Mouse (Mus musculus) embryonic facial prominence, embryonic 15.5 days (tissue): Measurements from ENCODE around the gene Hdhd5. TPM values are rescaled to one million over a fixed set of nuclear protein-coding genes. Genes with fewer than 3 reads are reported as not detected.

Experiments
- ATAC-seq: fragments of 200-750 bp; cut with Nextera tagmentation; 2 replicates; pipeline ENCODE4 v1.8.0; 2017; ENCODE audit warnings: low read depth, moderate TSS enrichment; ENCODE audit not compliant: insufficient number of reproducible peaks, low FRiP score, low TSS enrichment
- H3K27ac ChIP-seq: fragments of 300-500 bp; sonication (generic); replicated peaks from 2 replicates; pipeline ENCODE4 v1.5.1; 2015; ENCODE audit warnings: mild to moderate bottlenecking, inconsistent platforms
- H3K27me3 ChIP-seq: fragments of 300-500 bp; sonication (generic); 2 replicates; pipeline ENCODE4 v1.6.1; 2015; ENCODE audit warnings: inconsistent platforms
- H3K36me3 ChIP-seq: fragments of 300-500 bp; sonication (generic); 2 replicates; pipeline ENCODE4 v1.6.1; 2015; ENCODE audit warnings: mild to moderate bottlenecking, inconsistent platforms
- H3K4me1 ChIP-seq: fragments of 300-500 bp; sonication (generic); 2 replicates; pipeline ENCODE4 v1.6.1; 2015; ENCODE audit warnings: inconsistent platforms
- H3K4me2 ChIP-seq: fragments of 300-500 bp; sonication (generic); replicated peaks from 2 replicates; pipeline ENCODE4 v1.6.1; 2015; ENCODE audit warnings: mild to moderate bottlenecking, inconsistent platforms
- H3K4me3 ChIP-seq: fragments of 300-500 bp; sonication (generic); replicated peaks from 2 replicates; pipeline ENCODE4 v1.5.1; 2015; ENCODE audit warnings: mild to moderate bottlenecking, inconsistent platforms
- H3K9ac ChIP-seq: fragments of 300-500 bp; sonication (generic); 2 replicates; pipeline ENCODE4 v1.6.1; 2015; ENCODE audit warnings: inconsistent platforms
- H3K9me3 ChIP-seq: fragments of 300-500 bp; sonication (generic); replicated peaks from 2 replicates; pipeline ENCODE4 v1.6.1; 2016; ENCODE audit warnings: inconsistent platforms
- WGBS: fragments of 180-500 bp; shearing (Covaris S2); methylation state at CpG from one replicate; pipeline ENCODE4 v1.1.7; 2015; 5-methylcytosine and 5-hydroxymethylcytosine counted together
- polyA plus RNA-seq: library from polyadenylated mRNA; unstranded; fragments of >200 nt; fragmentation: Nextera tagmentation; extraction: Ambion mirVana; gene quantifications from 2 replicates; pipeline ENCODE4 v1.2.1, GENCODE M21; 2015

Hdhd5 gene
- polyA plus RNA-seq, 1 experiment from 2014 or later = 18.0 TPM

- Histone ChIP-seq H3K36me3 (no peaks in the 10 kb centered on the region), H3K4me2 (no peak overlapping the region), H3K9ac (no peak overlapping the region), H3K4me1 (peaks cover 21% of the 10 kb centered on the region), H3K27me3 (no peaks in the 10 kb centered on the region), H3K9me3 (no peaks in the 10 kb centered on the region), H3K4me3 (no peak overlapping the region), H3K27ac (no peak overlapping the region)
- ATAC-seq = no peak
- 78% methylated on average over 4 of the region's 4 CpGs for WGBS
These were observed 2.0 kb downstream of the Hdhd5 start for GRCm38 (mm10) chr6:120529123-120529522.

GRCm38 (mm10) chr6:120524796-120525195, 6.3 kb downstream of the Hdhd5 start:
- Histone ChIP-seq H3K9me3 (no peaks in the 10 kb centered on the region), H3K27me3 (no peaks in the 10 kb centered on the region), H3K9ac (no peak overlapping the region), H3K4me1 (peaks cover 12% of the 10 kb centered on the region; the same call in 1 of the 2 replicates), H3K4me3 (no peak overlapping the region), H3K4me2 (no peak overlapping the region), H3K27ac (no peak overlapping the region), H3K36me3 (peaks cover 31% of the 10 kb centered on the region)
- 88% methylated on average over 5 of the region's 5 CpGs for WGBS
- no peak for ATAC-seq

GRCm38 (mm10) chr6:120519647-120520046, 11.5 kb downstream of the Hdhd5 start:
- no peak overlapping the region for H3K9ac ChIP-seq
- no peak overlapping the region for H3K27ac ChIP-seq
- 73% methylated on average over 5 of the region's 5 CpGs for WGBS
- H3K9me3 ChIP-seq = no peaks in the 10 kb centered on the region
- H3K4me2 ChIP-seq = no peak overlapping the region
- H3K4me3 ChIP-seq = no peak overlapping the region
- H3K36me3 ChIP-seq = peaks cover 40% of the 10 kb centered on the region
- ATAC-seq = no peak
- H3K4me1 ChIP-seq = no peaks in the 10 kb centered on the region
- H3K27me3 ChIP-seq = no peaks in the 10 kb centered on the region

GRCm38 (mm10) chr6:120517311-120517710, 13.8 kb downstream of the Hdhd5 start:
- no peaks in the 10 kb centered on the region for H3K4me1 ChIP-seq
- no peaks in the 10 kb centered on the region for H3K27me3 ChIP-seq
- no peak overlapping the region for H3K27ac ChIP-seq
- no peak for ATAC-seq
- H3K36me3 ChIP-seq = peaks cover 48% of the 10 kb centered on the region
- H3K4me3 ChIP-seq = no peak overlapping the region
- 84% methylated on average over 5 of the region's 5 CpGs for WGBS
- H3K9me3 ChIP-seq = no peaks in the 10 kb centered on the region
- no peak overlapping the region for H3K4me2 ChIP-seq
- H3K9ac ChIP-seq = no peak overlapping the region

GRCm38 (mm10) chr6:120516879-120517278, 14.2 kb downstream of the Hdhd5 start:
- Histone ChIP-seq H3K4me3 (no peak overlapping the region), H3K9ac (no peak overlapping the region), H3K9me3 (no peaks in the 10 kb centered on the region), H3K36me3 (peaks cover 45% of the 10 kb centered on the region), H3K27ac (no peak overlapping the region), H3K27me3 (no peaks in the 10 kb centered on the region), H3K4me2 (no peak overlapping the region), H3K4me1 (no peaks in the 10 kb centered on the region)
- ATAC-seq = no peak
- 86% methylated on average over 6 of the region's 6 CpGs for WGBS

GRCm38 (mm10) chr6:120516422-120516821, 14.7 kb downstream of the Hdhd5 start:
- H3K4me2 ChIP-seq = no peak overlapping the region
- H3K4me1 ChIP-seq = no peaks in the 10 kb centered on the region
- H3K36me3 ChIP-seq = peaks cover 46% of the 10 kb centered on the region
- no peak overlapping the region for H3K9ac ChIP-seq
- no peak overlapping the region for H3K27ac ChIP-seq
- H3K9me3 ChIP-seq = no peaks in the 10 kb centered on the region
- no peaks in the 10 kb centered on the region for H3K27me3 ChIP-seq
- no peak for ATAC-seq
- H3K4me3 ChIP-seq = no peak overlapping the region
- WGBS = 90% methylated on average over 4 of the region's 4 CpGs

- H3K27me3 ChIP-seq = no peaks in the 10 kb centered on the region
- H3K4me2 ChIP-seq = no peak overlapping the region
- no peak overlapping the region for H3K4me3 ChIP-seq
- peaks cover 41% of the 10 kb centered on the region for H3K36me3 ChIP-seq
- 84% methylated on average over 6 of the region's 6 CpGs for WGBS
- H3K9ac ChIP-seq = no peak overlapping the region
- no peaks in the 10 kb centered on the region for H3K9me3 ChIP-seq
- ATAC-seq = no peak
- H3K4me1 ChIP-seq = no peaks in the 10 kb centered on the region
- no peak overlapping the region for H3K27ac ChIP-seq
These were observed 19.9 kb downstream of the Hdhd5 start for GRCm38 (mm10) chr6:120511212-120511611.

GRCm38 (mm10) chr6:120510425-120510824, 20.7 kb downstream of the Hdhd5 start:
- peaks cover 41% of the 10 kb centered on the region for H3K36me3 ChIP-seq
- 76% methylated on average over 8 of the region's 8 CpGs for WGBS
- no peak for ATAC-seq

GRCm38 (mm10) chr6:120509975-120510374, 21.1 kb downstream of the Hdhd5 start:
- no peak for ATAC-seq
- H3K27me3 ChIP-seq = no peaks in the 10 kb centered on the region
- peaks cover 41% of the 10 kb centered on the region for H3K36me3 ChIP-seq
- H3K4me3 ChIP-seq = no peak overlapping the region
- H3K4me1 ChIP-seq = no peaks in the 10 kb centered on the region
- H3K9me3 ChIP-seq = no peaks in the 10 kb centered on the region
- H3K9ac ChIP-seq = no peak overlapping the region
- H3K4me2 ChIP-seq = no peak overlapping the region
- no peak overlapping the region for H3K27ac ChIP-seq
- WGBS = 79% methylated on average over 7 of the region's 7 CpGs

More at GRCm38 (mm10) chr6:120510425-120510824, 20.7 kb downstream of the Hdhd5 start:
- no peaks in the 10 kb centered on the region for H3K27me3 ChIP-seq
- no peaks in the 10 kb centered on the region for H3K4me1 ChIP-seq
- no peak overlapping the region for H3K4me3 ChIP-seq
- H3K9ac ChIP-seq = no peak overlapping the region
- no peaks in the 10 kb centered on the region for H3K9me3 ChIP-seq
- H3K27ac ChIP-seq = no peak overlapping the region
- H3K4me2 ChIP-seq = no peak overlapping the region

GRCm38 (mm10) chr6:120508645-120509044, 22.5 kb downstream of the Hdhd5 start:
- Histone ChIP-seq H3K4me1 (no peaks in the 10 kb centered on the region), H3K36me3 (peaks cover 32% of the 10 kb centered on the region), H3K4me2 (no peak overlapping the region), H3K4me3 (no peak overlapping the region), H3K9ac (no peak overlapping the region), H3K9me3 (no peaks in the 10 kb centered on the region), H3K27me3 (no peaks in the 10 kb centered on the region), H3K27ac (no peak overlapping the region)
- ATAC-seq = no peak
- WGBS = 74% methylated on average over 4 of the region's 4 CpGs

GRCm38 (mm10) chr6:120505531-120505930, 25.6 kb downstream of the Hdhd5 start:
- WGBS = 59% methylated on average over 4 of the region's 4 CpGs

GRCm38 (mm10) chr6:120504051-120504450, 27.1 kb downstream of the Hdhd5 start:
- Histone ChIP-seq H3K27me3 (no peaks in the 10 kb centered on the region), H3K4me2 (no peak overlapping the region), H3K36me3 (no peaks in the 10 kb centered on the region; the same call in 1 of the 2 replicates), H3K9me3 (no peaks in the 10 kb centered on the region), H3K4me1 (no peaks in the 10 kb centered on the region), H3K4me3 (no peak overlapping the region), H3K9ac (no peak overlapping the region), H3K27ac (no peak overlapping the region)
- no peak for ATAC-seq
- 49% methylated on average over 3 of the region's 3 CpGs for WGBS

More at GRCm38 (mm10) chr6:120505531-120505930, 25.6 kb downstream of the Hdhd5 start:
- Histone ChIP-seq H3K4me3 (no peak overlapping the region), H3K9ac (no peak overlapping the region), H3K27ac (no peak overlapping the region), H3K27me3 (no peaks in the 10 kb centered on the region), H3K9me3 (no peaks in the 10 kb centered on the region), H3K36me3 (peaks cover 10% of the 10 kb centered on the region), H3K4me1 (no peaks in the 10 kb centered on the region), H3K4me2 (no peak overlapping the region)
- no peak for ATAC-seq
